Mouse (Mus musculus): Measurements from ENCODE around the gene Trmt2a. TPM values are rescaled to one million over a fixed set of nuclear protein-coding genes. Genes with fewer than 3 reads are reported as not detected.

The Trmt2a gene
- total and polyA plus RNA-seq, 3 experiments: 155 to 252 (median 196) TPM

- TF ChIP-seq MXI1 (IDR thresholded peaks at IDR 0.05; ENCODE audit: low read depth, low read length) (peak; percentile 56; the same call in 1 of the 2 replicates), MAZ (IDR thresholded peaks at IDR 0.05; ENCODE audit: low read depth, low read length) (0 out of 2 replicates have a peak, but pooled peaks have one; percentile 13), SMC3 (IDR thresholded peaks at IDR 0.05; ENCODE audit: low read depth, low read length) (no peak), BHLHE40 (IDR thresholded peaks at IDR 0.05; ENCODE audit: low read depth, low read length) (peak; percentile 66), JUN (IDR thresholded peaks at IDR 0.05; ENCODE audit: insufficient read depth, low read depth, low read length) (no peak), ZKSCAN1 (IDR thresholded peaks at IDR 0.05; ENCODE audit: borderline replicate concordance, low read depth, low read length) (no peak), SIN3A (IDR thresholded peaks at IDR 0.05; ENCODE audit: low read length) (no peak)
Observed at GRCm38 (mm10) chr16:18234671-18235388, 13.6 kb upstream of the Trmt2a start, which contains the start of gene Zdhhc8 (continued).

GRCm38 (mm10) chr16:18235389-18236065, 13.0 kb upstream of the Trmt2a start:
- dilution Hi-C loops (cut with MboI; ENCODE audit: extremely low pct_ligation_motif_present, extremely low pct_unique_long_range_greater_than_20kb, low sequenced_read_pairs) (no loop called here), in situ Hi-C loops (cut with MboI; ENCODE audit: low pct_ligation_motif_present, low pct_unique_long_range_greater_than_20kb, low sequenced_read_pairs) (no loop called here)
- Histone ChIP-seq H3K4me1 (ENCODE audit: control insufficient read depth in 1 of 2, insufficient read depth in 2 of 2) (peaks cover 16 to 52% of the 10 kb centered on the region in 2 experiments), H3K4me3 (replicated peaks in 1 of 3; ENCODE audit: low read depth in 2 of 3, low read length in 2 of 3, poor library complexity in 1 of 3) (peak overlapping the region; percentile 61 to 79 (median 62)), H3K9me3 (replicated peaks; ENCODE audit: low read length) (no peaks in the 10 kb centered on the region), H3K9ac (ENCODE audit: insufficient read depth, low read depth) (peak overlapping the region; percentile 84), H3K4me2 (ENCODE audit: insufficient read depth, low read depth, poor library complexity, severe bottlenecking) (peak overlapping the region; percentile 45), H3K79me2 (replicated peaks; ENCODE audit: control insufficient read depth, extremely low read depth, insufficient read depth, poor library complexity, severe bottlenecking) (no peaks in the 10 kb centered on the region), H3K36me3 (replicated peaks in 1 of 2; ENCODE audit: control insufficient read depth in 1 of 2, insufficient read depth in 1 of 2, low read length in 1 of 2) (peaks cover 25 to 46% of the 10 kb centered on the region in 2 experiments), H3K27ac (ENCODE audit: insufficient read depth, low read depth) (no peak overlapping the region), H3K27me3 (replicated peaks) (no peaks in the 10 kb centered on the region)
- TF ChIP-seq RCOR1 (conservative IDR thresholded peaks at IDR 0.05; ENCODE audit: low read depth, low read length): 0 out of 2 replicates have a peak, but pooled peaks have one; percentile 29
- TF ChIP-seq CHD2 (IDR thresholded peaks at IDR 0.05; ENCODE audit: low read length): 0 out of 2 replicates have a peak, but pooled peaks have one; percentile 22
- TF ChIP-seq ELF1 (IDR thresholded peaks at IDR 0.05; ENCODE audit: low read depth, low read length): 0 out of 2 replicates have a peak, but pooled peaks have one; percentile 2
- TF ChIP-seq NRF1 (IDR thresholded peaks at IDR 0.05; ENCODE audit: low read depth, low read length): peak; percentile 85
- TF ChIP-seq POLR2A (IDR thresholded peaks at IDR 0.05; ENCODE audit: low read depth, low read length): peak; percentile 37; the same call in 1 of the 2 replicates
- 0 out of 2 replicates have a peak, but pooled peaks have one; percentile 15 for TF ChIP-seq MXI1 (IDR thresholded peaks at IDR 0.05; ENCODE audit: low read depth, low read length)
- TF ChIP-seq MAX (IDR thresholded peaks at IDR 0.05; ENCODE audit: low read length): peak; percentile 66
- peak; percentile 67; the same call in 1 of the 2 replicates for TF ChIP-seq POLR2AphosphoS2 (IDR thresholded peaks at IDR 0.05; ENCODE audit: low read depth, low read length)
- no peak for TF ChIP-seq KAT2A (IDR thresholded peaks at IDR 0.05; ENCODE audit: insufficient replicate concordance, low read length)
- no peak for TF ChIP-seq TBP (conservative IDR thresholded peaks at IDR 0.05; ENCODE audit: low read depth, low read length)
- TF ChIP-seq SIN3A (IDR thresholded peaks at IDR 0.05; ENCODE audit: low read length): peak; percentile 65; the same call in 1 of the 2 replicates
- TF ChIP-seq HCFC1 (IDR thresholded peaks at IDR 0.05; ENCODE audit: low read depth, low read length): peak; percentile 22
- no peak for TF ChIP-seq USF1 (IDR thresholded peaks at IDR 0.05; ENCODE audit: low read depth, low read length)
- DNase-seq (ENCODE audit: extremely low read depth): no peak

Measured in CH12.LX (cell line).